Mouse (Mus musculus) forelimb bud, embryonic 11.5 days (tissue): ENCODE data around the gene Litaf.
"Not testable (repeated sequence)": the region's sequence is repeated elsewhere in the genome, so short reads cannot be mapped to it uniquely, and the experiment has no call there.

ENCODE experiments used
- DNase-seq: peaks from one replicate; pipeline ENCODE4 v3.0.0-alpha.2; 2012; ENCODE audit warnings: low read depth, low spot score

Gene Litaf

DNA sequence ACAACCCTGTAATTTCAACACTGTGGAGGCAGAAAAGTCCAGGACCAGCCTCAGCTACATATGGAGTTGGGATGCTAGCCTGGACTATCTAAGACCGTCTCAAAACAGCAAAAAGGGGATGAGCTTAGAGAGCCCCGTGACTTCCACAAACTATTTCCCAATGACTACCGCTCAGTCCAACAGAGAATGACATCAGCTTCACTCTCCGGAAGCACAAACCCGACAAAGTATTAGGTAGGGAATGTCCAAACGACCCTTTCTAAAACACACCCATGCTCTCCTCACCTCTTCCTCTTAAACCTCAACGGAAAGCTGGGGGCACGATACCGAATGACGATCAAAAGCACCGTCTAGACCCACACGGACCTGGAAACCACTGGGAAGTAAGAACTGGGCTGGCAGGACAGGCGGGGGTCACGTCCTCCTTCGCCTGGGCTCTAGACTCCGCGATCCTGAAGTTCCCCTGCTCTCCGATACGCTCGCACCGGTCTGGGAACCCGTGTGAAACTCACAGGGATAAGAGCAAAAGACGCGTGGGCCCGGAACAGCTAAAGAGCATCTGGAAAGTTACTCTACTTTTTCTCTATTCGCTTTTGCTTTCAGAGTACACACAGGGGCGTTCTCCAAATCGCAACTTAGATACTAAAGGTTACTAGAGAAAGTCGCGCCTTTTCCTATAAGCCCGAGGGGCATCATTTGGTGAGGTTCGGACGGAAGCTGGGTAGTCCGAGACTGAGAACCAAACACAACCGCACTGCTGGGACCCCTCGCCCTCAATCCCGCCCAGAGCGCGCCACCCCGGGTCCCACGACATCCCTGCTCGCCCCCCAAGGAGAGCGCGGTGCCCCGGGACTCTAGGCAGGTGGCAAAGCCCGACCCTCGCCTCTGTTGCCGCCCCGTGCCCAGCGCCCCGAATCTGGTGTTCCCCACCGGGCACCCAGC lies 73.6 kb downstream of the Litaf start:
- peak; percentile 52 for DNase-seq

GRCm38 (mm10) chr16:10991737-10992089 lies 74.2 kb downstream of the Litaf start:
- no peak for DNase-seq

- DNase-seq: no peak
Observed at GRCm38 (mm10) chr16:10990763-10991162, 75.2 kb downstream of the Litaf start.

DNA sequence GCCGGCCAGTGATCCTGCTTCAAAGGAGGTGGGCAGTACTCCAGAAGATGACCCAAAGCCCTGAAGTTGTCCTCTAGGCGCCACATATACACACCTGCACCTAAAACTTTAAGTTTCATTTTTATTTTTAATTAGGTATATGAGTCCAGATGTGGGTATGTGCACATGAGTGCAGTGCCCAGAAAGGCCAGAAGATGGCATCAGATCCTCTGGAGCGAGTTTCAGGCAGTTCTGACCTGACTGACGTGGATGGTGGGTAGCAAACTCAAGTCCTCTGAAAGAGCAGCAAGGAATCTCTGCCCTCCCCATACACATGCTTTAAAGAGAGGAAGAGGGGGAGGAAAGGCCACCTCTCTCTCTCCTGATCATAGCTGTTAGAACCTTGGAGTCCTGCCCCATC lies 76.1 kb downstream of the Litaf start:
- DNase-seq: no peak

GRCm38 (mm10) chr16:10989361-10989760 lies 76.6 kb downstream of the Litaf start:
- DNase-seq: no peak

DNA sequence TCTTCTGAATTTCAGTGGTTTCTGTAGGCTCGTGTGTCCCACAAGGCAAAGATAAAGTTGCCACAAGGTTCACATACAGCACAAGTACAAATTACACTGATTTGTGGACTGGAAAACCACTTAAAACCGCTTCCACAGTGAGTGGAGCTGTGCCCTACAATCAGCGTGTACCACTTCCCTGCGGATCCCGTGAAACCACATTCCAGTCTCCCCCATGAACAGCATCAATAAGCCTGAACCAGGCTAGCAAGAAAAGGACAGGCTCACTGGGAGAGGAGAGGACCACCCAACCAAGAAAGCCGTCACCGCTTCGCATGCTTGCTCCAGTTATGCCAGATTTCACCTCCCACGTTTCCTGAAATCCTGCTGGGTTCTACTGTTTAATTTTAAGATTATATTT lies 77.7 kb downstream of the Litaf start:
- DNase-seq: no peak

GRCm38 (mm10) chr16:10984534-10984933 lies 81.4 kb downstream of the Litaf start:
- no peak for DNase-seq

- no peak for DNase-seq
Observed at GRCm38 (mm10) chr16:10981493-10982070, 84.4 kb downstream of the Litaf start.

- peak; percentile 24 for DNase-seq
Observed at GRCm38 (mm10) chr16:10979064-10979803, 86.7 kb downstream of the Litaf start.

DNA sequence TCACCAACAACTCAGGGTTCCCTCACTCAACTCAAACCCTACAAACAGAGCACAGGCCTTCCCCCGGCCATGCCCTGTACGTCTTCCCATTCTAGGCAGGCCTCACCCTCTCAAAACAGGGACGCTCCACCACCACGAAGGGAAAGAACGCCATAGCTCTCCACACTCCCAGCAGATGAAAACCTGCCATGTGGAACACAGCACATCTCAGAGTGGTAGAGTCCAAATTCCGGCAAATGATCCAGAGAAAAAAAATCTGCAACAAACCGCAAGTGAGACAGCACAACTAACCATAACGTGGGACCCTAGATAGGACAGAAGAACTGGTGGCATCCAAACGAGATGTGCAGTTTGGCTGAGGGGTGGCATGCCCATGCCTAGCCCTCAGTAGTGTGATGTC lies 88.1 kb downstream of the Litaf start:
- no peak for DNase-seq

- no peak for DNase-seq
Observed at GRCm38 (mm10) chr16:10976202-10976631, 89.7 kb downstream of the Litaf start.

GRCm38 (mm10) chr16:10974939-10975338 lies 91.0 kb downstream of the Litaf start:
- DNase-seq: peak; percentile 61

GRCm38 (mm10) chr16:10974037-10974446 lies 91.9 kb downstream of the Litaf start:
- no peak for DNase-seq

- DNase-seq: no peak
Observed at GRCm38 (mm10) chr16:10972259-10972658, 93.7 kb downstream of the Litaf start.

- not testable (repeated sequence) for DNase-seq
Observed at GRCm38 (mm10) chr16:10969944-10970343, 96.0 kb downstream of the Litaf start.

DNA sequence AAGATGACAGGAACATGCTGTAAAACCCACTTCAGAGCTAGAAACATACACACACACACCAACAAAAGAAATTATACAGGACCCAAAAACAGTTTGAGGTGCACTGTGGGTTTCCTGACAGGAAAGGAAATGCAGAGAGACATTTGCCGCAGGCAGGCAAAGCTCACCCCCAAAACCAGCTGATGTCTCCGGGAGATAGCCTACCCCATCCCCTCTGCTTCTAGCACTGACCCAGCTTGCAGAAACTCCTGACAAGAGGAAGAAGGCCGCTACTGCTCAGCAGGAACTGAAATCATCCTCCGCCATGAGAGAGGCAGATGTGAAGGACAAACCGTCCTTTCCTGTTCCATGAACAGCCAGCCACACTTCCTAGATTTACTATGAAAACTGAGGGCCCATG lies 96.6 kb downstream of the Litaf start:
- DNase-seq: no peak

- no peak for DNase-seq
Observed at GRCm38 (mm10) chr16:10968299-10968698, 97.7 kb downstream of the Litaf start.

GRCm38 (mm10) chr16:10967756-10968155 lies 98.2 kb downstream of the Litaf start:
- no peak for DNase-seq

DNA sequence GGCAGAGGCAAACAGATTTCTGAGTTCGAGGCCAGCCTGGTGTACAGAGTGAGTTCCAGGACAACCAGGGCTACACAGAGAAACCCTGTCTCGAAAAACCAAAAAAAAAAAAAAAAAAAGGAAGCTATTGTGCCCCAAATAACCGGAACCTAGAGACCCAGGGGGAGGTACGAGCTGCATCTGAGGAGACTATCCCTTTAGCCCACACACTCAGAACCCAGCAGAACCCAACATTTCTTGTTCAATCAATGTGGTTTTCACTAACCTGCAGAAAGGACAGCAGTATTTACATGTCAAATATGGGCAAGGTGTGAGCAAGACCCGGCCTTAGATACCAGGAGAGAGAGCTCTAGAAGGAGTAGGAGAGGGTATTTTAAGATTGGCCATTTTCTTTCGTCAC lies 98.9 kb downstream of the Litaf start:
- no peak for DNase-seq

GRCm38 (mm10) chr16:10965034-10965433 lies 100.9 kb downstream of the Litaf start:
- DNase-seq: no peak

DNA sequence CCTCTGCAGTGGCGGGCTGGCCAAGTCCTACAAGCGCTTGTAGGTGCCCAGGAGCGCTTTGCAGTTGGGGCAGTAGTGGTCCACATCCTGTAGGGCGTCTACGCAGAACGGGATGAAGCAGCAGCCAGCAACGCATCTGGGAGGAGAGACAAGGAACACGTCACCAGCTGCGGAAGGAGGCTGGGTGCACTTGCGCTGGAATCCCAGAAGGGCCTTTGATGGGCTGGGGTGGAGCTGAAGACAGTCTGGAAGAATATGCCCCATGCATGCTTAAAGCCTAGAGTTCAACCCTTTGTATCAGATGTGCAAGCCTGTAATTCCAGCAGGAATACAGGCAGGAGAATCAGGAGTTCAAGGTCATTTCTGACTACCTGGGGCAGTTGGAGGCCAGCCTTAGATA lies 105.0 kb downstream of the Litaf start:
- DNase-seq: no peak

- peak; percentile 28 for DNase-seq
Observed at GRCm38 (mm10) chr16:10958763-10959440, 107.1 kb downstream of the Litaf start.
